In genomic region chr2:18031271-18031821, GRCm38 (mm10) we compare ENCODE assay signal across 7 mouse cellular contexts. TPM values are rescaled to one million over a fixed set of nuclear protein-coding genes. Genes with fewer than 3 reads are reported as not detected.
DNase-seq lines count a peak whose midpoint lies in the region; ATAC-seq lines count a peak whose summit lies in the region.

No protein-coding gene starts in this region.

- H3K36me3 ChIP-seq in heart, embryonic 16.5 days (ENCODE audit: control insufficient read depth, insufficient read depth): no peaks in the 10 kb centered on the region

- H3K4me1 ChIP-seq in heart, embryonic 16.5 days (ENCODE audit: control insufficient read depth, insufficient read depth, low read length): peaks cover 14% of the 10 kb centered on the region

- no peaks in the 10 kb centered on the region for H3K27me3 ChIP-seq in heart, embryonic 16.5 days (ENCODE audit: control insufficient read depth, insufficient read depth, low read length)

- no peaks in the 10 kb centered on the region for H3K9me3 ChIP-seq in heart, embryonic 16.5 days (replicated peaks; ENCODE audit: control insufficient read depth, low read length)

- peak overlapping the region; percentile 59 for H3K4me3 ChIP-seq in heart, embryonic 16.5 days (ENCODE audit: low read length)

- ATAC-seq in heart, embryonic 16.5 days (replicated peaks; ENCODE audit: extremely low read depth, insufficient read depth, low FRiP score): no peak

- peak; percentile 48 to 49 for DNase-seq in right cerebral cortex, postnatal 10 days (ENCODE audit: low spot score in 2 of 2)
- no peak for DNase-seq in right cerebral cortex, adult 18-20 months
- DNase-seq in embryo, embryonic 9.5 days (ENCODE audit: extremely low spot score): peak; percentile 78
- DNase-seq in kidney, postnatal 25 days: peak; percentile 52 to 63
- peak; percentile 74 for DNase-seq in neural tube, embryonic 10.5 days (ENCODE audit: extremely low spot score, low spot score)
- no peak for DNase-seq in thymus, postnatal 25 days

- peak overlapping the region; percentile 98 for H3K4me2 ChIP-seq in heart, embryonic 16.5 days (ENCODE audit: low read depth, low read length)

- peak overlapping the region; percentile 89 for H3K9ac ChIP-seq in heart, embryonic 16.5 days (ENCODE audit: low read length)

- 8% methylated on average over 26 of the region's 26 CpGs for WGBS in heart, embryonic 16.5 days

- no peak overlapping the region for H3K27ac ChIP-seq in heart, embryonic 16.5 days (ENCODE audit: low read length)

RNA-seq across cellular contexts. Expression of gene A930004D18Rik, which starts 6.2 kb away (rescaled TPM):
- polyA plus RNA-seq in heart, embryonic 16.5 days (2015; fragmentation: Nextera tagmentation; extraction: Ambion mirVana): 9.4 and 9.5 TPM in 2 replicates

RNA-seq across cellular contexts. Expression of gene Skida1, which starts 17.5 kb away (rescaled TPM):
- 3.9 TPM in 2 replicates for polyA plus RNA-seq in heart, embryonic 16.5 days (2015; fragmentation: Nextera tagmentation; extraction: Ambion mirVana)

RNA-seq across cellular contexts. Expression of gene Mllt10, which starts 23.7 kb away (rescaled TPM):
- polyA plus RNA-seq in heart, embryonic 16.5 days (2015; fragmentation: Nextera tagmentation; extraction: Ambion mirVana): 40.7 and 44.5 TPM in 2 replicates

RNA-seq across cellular contexts. Expression of gene H2al2a, which starts 34.6 kb away (rescaled TPM):
- not detected in 2 replicates for polyA plus RNA-seq in heart, embryonic 16.5 days (2015; fragmentation: Nextera tagmentation; extraction: Ambion mirVana)

Comparison
In these comparisons a context has a peak if more than half of its experiments do, and no peak if none do; other contexts are left out.
1. DNase-seq: peak in right cerebral cortex, postnatal 10 days (2 of 2), embryo, embryonic 9.5 days (single experiment), kidney, postnatal 25 days (2 of 2) and neural tube, embryonic 10.5 days (single experiment); none in right cerebral cortex, adult 18-20 months (single experiment) and thymus, postnatal 25 days (single experiment).